Mouse (Mus musculus): Measurements from ENCODE around the gene Zfhx3. TPM values are rescaled to one million over a fixed set of nuclear protein-coding genes. Genes with fewer than 3 reads are reported as not detected.
A peak's percentile ranks its signal among the peaks of the same experiment; 100 is the strongest.

Gene Zfhx3
- polyA plus RNA-seq, 1 experiment: 2.5 TPM

DNA sequence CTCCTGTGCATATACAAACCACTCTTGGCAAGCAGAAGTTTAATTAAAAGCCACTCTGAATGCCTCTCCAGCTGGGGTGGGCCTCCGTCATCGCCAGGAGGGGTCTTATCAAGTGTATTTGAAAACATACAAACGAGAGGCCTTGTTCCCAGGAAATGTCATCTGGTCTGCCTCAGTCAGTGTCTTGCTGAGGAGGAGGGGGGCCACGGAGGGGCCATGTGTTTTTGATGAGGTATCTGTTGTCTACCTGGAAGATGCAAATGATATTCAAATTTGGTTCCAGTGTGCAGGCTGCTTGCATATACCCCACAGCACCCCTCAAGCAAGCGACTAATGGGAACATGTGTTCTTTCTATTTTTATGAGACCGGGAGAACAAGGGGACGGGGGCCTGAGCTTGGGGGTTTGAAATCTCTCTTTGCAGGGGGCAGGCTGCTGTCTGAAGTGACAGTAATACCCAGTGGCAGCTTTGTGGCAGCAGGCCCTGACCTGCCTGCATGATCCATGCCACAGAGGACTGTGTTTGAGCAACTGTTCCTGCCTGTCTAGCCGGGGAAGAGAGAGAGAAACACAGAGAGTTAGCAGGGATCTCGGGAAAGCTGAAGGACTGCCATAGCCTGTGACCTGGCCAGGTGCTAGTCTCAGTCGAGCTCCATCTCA is 412.8 kb downstream of the Zfhx3 start:
- DNase-seq: no peak
- no peak overlapping the region for H3K27ac ChIP-seq (ENCODE audit: insufficient read depth, low read depth, low read length)
- H3K36me3 ChIP-seq (ENCODE audit: control insufficient read depth, insufficient read depth, low read length): no peaks in the 10 kb centered on the region
- no peak for TF ChIP-seq POLR2A (IDR thresholded peaks at IDR 0.05; ENCODE audit: low read depth, low read length)
- TF ChIP-seq CTCF (conservative IDR thresholded peaks at IDR 0.05; ENCODE audit: insufficient read depth, insufficient read length, low read depth, low read length): no peak
- H3K4me3 ChIP-seq (ENCODE audit: insufficient read depth, low read depth, low read length): no peak overlapping the region
- no peaks in the 10 kb centered on the region for H3K27me3 ChIP-seq (replicated peaks; ENCODE audit: control insufficient read depth, insufficient read depth, low read length)
- 70% methylated on average over 10 of the region's 10 CpGs for WGBS
- no peaks in the 10 kb centered on the region for H3K4me1 ChIP-seq (ENCODE audit: control insufficient read depth, insufficient read depth, low read length)

DNA sequence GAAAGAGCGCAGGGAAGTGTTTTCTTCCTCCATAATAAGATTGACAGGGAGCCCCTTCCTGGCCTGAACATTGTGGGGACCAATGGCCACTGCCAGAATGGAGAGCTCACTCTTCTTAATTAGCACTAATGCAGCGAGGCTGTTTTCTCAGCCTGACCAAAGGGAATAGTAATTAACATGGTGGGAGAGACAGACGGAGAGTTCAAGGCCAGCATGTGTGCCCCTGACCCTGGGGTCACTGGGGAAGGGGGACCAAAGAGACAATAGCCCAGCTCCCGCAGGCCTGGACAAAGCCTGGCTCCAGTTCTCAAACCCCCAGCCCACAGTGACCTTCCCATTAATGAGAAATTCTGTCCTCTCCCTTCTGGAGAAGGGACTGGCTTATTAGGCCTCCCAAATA is 419.0 kb downstream of the Zfhx3 start:
- Histone ChIP-seq H3K4me3 (ENCODE audit: insufficient read depth, low read depth, low read length) (no peak overlapping the region), H3K36me3 (ENCODE audit: control insufficient read depth, insufficient read depth, low read length) (no peaks in the 10 kb centered on the region), H3K4me1 (ENCODE audit: control insufficient read depth, insufficient read depth, low read length) (no peaks in the 10 kb centered on the region), H3K27ac (ENCODE audit: insufficient read depth, low read depth, low read length) (no peak overlapping the region), H3K27me3 (replicated peaks; ENCODE audit: control insufficient read depth, insufficient read depth, low read length) (no peaks in the 10 kb centered on the region)
- no peak for DNase-seq
- no peak for TF ChIP-seq POLR2A (IDR thresholded peaks at IDR 0.05; ENCODE audit: low read depth, low read length)
- no peak for TF ChIP-seq CTCF (conservative IDR thresholded peaks at IDR 0.05; ENCODE audit: insufficient read depth, insufficient read length, low read depth, low read length)
- WGBS: 66% methylated on average over 4 of the region's 4 CpGs

DNA sequence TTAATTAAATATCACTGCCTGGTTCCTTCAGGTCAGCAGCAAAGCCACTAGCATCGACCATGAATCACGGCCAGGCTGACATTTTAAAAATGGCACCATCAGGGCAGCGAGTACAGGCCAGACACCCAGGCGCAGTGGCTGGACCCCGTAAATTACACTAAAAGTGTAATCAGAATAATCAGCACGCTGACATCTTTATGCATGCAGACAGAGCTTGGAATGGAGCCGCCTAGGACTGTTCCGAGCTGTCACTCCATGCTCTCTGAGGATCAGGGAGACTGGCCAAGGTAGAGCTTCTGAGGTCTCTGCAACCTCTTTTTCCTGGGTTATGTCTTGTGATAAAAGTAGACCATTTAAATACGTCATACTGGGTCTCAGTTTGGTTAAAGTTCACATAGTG is 420.0 kb downstream of the Zfhx3 start:
- no peak overlapping the region for H3K27ac ChIP-seq (ENCODE audit: insufficient read depth, low read depth, low read length)
- no peaks in the 10 kb centered on the region for H3K36me3 ChIP-seq (ENCODE audit: control insufficient read depth, insufficient read depth, low read length)
- DNase-seq: no peak
- TF ChIP-seq POLR2A (IDR thresholded peaks at IDR 0.05; ENCODE audit: low read depth, low read length) (no peak), CTCF (conservative IDR thresholded peaks at IDR 0.05; ENCODE audit: insufficient read depth, insufficient read length, low read depth, low read length) (no peak)
- no peak overlapping the region for H3K4me3 ChIP-seq (ENCODE audit: insufficient read depth, low read depth, low read length)
- no peaks in the 10 kb centered on the region for H3K27me3 ChIP-seq (replicated peaks; ENCODE audit: control insufficient read depth, insufficient read depth, low read length)
- no peaks in the 10 kb centered on the region for H3K4me1 ChIP-seq (ENCODE audit: control insufficient read depth, insufficient read depth, low read length)
- 53% methylated on average over 9 of the region's 9 CpGs for WGBS

DNA sequence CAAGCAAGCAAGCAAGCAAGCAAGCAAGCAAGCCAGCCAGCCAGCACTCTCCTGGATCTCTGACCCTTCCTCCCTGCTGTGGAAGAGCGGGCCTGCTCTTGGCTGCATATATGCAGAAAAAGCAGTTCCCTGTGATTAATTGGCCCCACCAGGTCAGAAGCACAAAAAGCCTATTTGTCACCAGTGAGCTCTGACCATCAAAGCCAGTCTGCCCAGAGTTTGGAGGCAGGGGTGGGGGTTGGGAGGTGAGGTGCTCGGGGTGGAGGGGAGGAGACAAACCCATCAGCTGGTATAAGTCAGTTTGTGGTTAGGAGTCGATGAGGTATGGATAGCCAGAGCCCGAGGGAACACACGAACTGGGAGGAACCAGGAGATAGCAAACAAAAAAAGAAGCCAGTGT is 421.0 kb downstream of the Zfhx3 start:
- no peak for DNase-seq
- no peaks in the 10 kb centered on the region for H3K4me1 ChIP-seq (ENCODE audit: control insufficient read depth, insufficient read depth, low read length)
- H3K4me3 ChIP-seq (ENCODE audit: insufficient read depth, low read depth, low read length): no peak overlapping the region
- no peaks in the 10 kb centered on the region for H3K36me3 ChIP-seq (ENCODE audit: control insufficient read depth, insufficient read depth, low read length)
- TF ChIP-seq POLR2A (IDR thresholded peaks at IDR 0.05; ENCODE audit: low read depth, low read length) (no peak), CTCF (conservative IDR thresholded peaks at IDR 0.05; ENCODE audit: insufficient read depth, insufficient read length, low read depth, low read length) (no peak)
- 19% methylated on average over 5 of the region's 5 CpGs for WGBS
- no peak overlapping the region for H3K27ac ChIP-seq (ENCODE audit: insufficient read depth, low read depth, low read length)
- H3K27me3 ChIP-seq (replicated peaks; ENCODE audit: control insufficient read depth, insufficient read depth, low read length): no peaks in the 10 kb centered on the region

DNA sequence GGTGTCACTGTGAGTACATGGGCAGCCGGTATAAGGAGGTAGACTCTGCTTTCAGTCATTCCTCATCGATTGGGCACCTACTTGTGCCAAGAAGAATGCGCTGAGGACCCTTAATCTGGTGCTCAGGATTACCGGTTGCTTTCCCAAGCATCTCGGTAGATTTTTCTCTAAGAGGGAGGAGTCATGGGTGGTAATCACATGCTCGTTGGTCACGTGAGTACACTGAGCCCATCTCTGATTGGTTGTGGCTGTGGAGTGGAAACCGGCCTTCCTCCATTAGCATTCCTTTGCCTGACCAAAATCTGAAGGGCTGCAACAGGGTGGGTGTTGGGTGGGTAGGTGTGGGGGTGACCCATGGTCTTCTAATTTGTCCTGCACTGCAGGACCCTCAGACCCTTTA is 421.4 kb downstream of the Zfhx3 start:
- H3K36me3 ChIP-seq (ENCODE audit: control insufficient read depth, insufficient read depth, low read length): no peaks in the 10 kb centered on the region
- TF ChIP-seq POLR2A (IDR thresholded peaks at IDR 0.05; ENCODE audit: low read depth, low read length) (no peak), CTCF (conservative IDR thresholded peaks at IDR 0.05; ENCODE audit: insufficient read depth, insufficient read length, low read depth, low read length) (no peak)
- no peak for DNase-seq
- no peak overlapping the region for H3K4me3 ChIP-seq (ENCODE audit: insufficient read depth, low read depth, low read length)
- no peaks in the 10 kb centered on the region for H3K27me3 ChIP-seq (replicated peaks; ENCODE audit: control insufficient read depth, insufficient read depth, low read length)
- no peak overlapping the region for H3K27ac ChIP-seq (ENCODE audit: insufficient read depth, low read depth, low read length)
- H3K4me1 ChIP-seq (ENCODE audit: control insufficient read depth, insufficient read depth, low read length): no peaks in the 10 kb centered on the region
- WGBS: 69% methylated on average over 8 of the region's 8 CpGs

DNA sequence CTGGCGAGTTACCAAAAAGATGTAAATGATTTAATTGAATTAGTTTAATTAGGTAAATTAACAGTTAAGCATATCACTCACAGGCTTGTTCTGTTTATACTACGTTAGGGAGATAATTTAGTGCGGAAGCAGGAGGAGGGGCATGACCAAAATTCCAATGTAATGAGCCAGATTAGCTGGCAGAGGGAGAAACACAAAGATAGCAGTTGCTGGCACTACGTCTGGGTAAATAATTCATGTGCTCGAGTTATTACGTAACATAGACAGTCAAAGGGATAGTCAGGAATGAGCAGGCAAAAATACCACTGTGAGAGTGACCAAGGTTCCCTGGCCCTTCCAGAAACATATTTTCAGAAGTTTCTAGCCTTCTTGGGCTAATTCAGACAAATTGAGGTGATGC is 426.6 kb downstream of the Zfhx3 start:
- H3K27me3 ChIP-seq (replicated peaks; ENCODE audit: control insufficient read depth, insufficient read depth, low read length): no peaks in the 10 kb centered on the region; the same call in 1 of the 2 replicates
- H3K4me3 ChIP-seq (ENCODE audit: insufficient read depth, low read depth, low read length): no peak overlapping the region
- 10% methylated on average over 6 of the region's 6 CpGs for WGBS
- no peak overlapping the region for H3K27ac ChIP-seq (ENCODE audit: insufficient read depth, low read depth, low read length)
- no peaks in the 10 kb centered on the region for H3K36me3 ChIP-seq (ENCODE audit: control insufficient read depth, insufficient read depth, low read length)
- TF ChIP-seq CTCF (conservative IDR thresholded peaks at IDR 0.05; ENCODE audit: insufficient read depth, insufficient read length, low read depth, low read length) (no peak), POLR2A (IDR thresholded peaks at IDR 0.05; ENCODE audit: low read depth, low read length) (no peak)
- peak; percentile 75 for DNase-seq
- peaks cover 3% of the 10 kb centered on the region; the same call in 1 of the 2 replicates for H3K4me1 ChIP-seq (ENCODE audit: control insufficient read depth, insufficient read depth, low read length)

DNA sequence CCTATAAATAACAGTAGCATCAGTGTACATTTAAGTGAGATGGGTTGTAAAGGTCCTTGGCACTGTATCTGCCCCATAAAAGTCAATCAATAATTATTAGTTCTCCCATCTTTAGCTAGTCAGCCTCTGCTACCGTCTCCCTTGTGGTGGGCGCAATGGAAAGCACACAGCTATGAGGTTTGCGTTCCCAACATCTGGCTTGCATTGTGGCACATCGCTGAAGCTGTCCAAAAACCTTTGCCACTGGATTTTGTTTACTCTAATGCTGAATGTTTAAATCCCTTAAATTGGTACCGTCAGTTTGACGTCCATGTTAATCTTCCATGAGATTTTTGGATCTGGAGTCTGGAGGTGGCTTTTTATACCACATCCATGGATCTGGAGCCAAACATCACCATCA is 428.3 kb downstream of the Zfhx3 start:
- Histone ChIP-seq H3K4me1 (ENCODE audit: control insufficient read depth, insufficient read depth, low read length) (peaks cover 3% of the 10 kb centered on the region; the same call in 1 of the 2 replicates), H3K27ac (ENCODE audit: insufficient read depth, low read depth, low read length) (no peak overlapping the region), H3K36me3 (ENCODE audit: control insufficient read depth, insufficient read depth, low read length) (no peaks in the 10 kb centered on the region), H3K27me3 (replicated peaks; ENCODE audit: control insufficient read depth, insufficient read depth, low read length) (no peaks in the 10 kb centered on the region; the same call in 1 of the 2 replicates), H3K4me3 (ENCODE audit: insufficient read depth, low read depth, low read length) (no peak overlapping the region)
- no peak for TF ChIP-seq POLR2A (IDR thresholded peaks at IDR 0.05; ENCODE audit: low read depth, low read length)
- TF ChIP-seq CTCF (conservative IDR thresholded peaks at IDR 0.05; ENCODE audit: insufficient read depth, insufficient read length, low read depth, low read length): no peak
- DNase-seq: no peak
- WGBS: 97% methylated on average over 6 of the region's 6 CpGs

Measured in kidney, adult 2 months (tissue).